In genomic region chr5:66504434-66504747, GRCm38 (mm10) we compare ENCODE assay signal across 15 mouse cellular contexts.
A peak's percentile ranks its signal among the peaks of the same experiment; 100 is the strongest.
DNase-seq lines count a peak whose midpoint lies in the region; ATAC-seq and TF ChIP-seq lines count a peak whose summit lies in the region.
"Had no signal": no experiment of that assay in that cellular context is flagged by ENCODE, and none has a peak within 500 bp of the region (broad histone marks: within the 10 kb centered on the region; RNA-seq: fewer than 3 reads in every experiment).

No protein-coding gene starts in this region.

- peaks cover 14% of the 10 kb centered on the region for H3K4me1 ChIP-seq in forebrain, embryonic 10.5 days
- H3K4me1 ChIP-seq in forebrain, embryonic 13.5 days, result no peaks in the 10 kb centered on the region
- H3K4me1 ChIP-seq in hindbrain, embryonic 10.5 days (replicated peaks), result peaks cover 11% of the 10 kb centered on the region
- no peaks in the 10 kb centered on the region for H3K4me1 ChIP-seq in hindbrain, embryonic 11.5 days (replicated peaks; ENCODE audit: control insufficient read depth, insufficient read depth, low read length)
- peaks cover 25% of the 10 kb centered on the region; the same call in 1 of the 2 replicates for H3K4me1 ChIP-seq in lung, embryonic 14.5 days (ENCODE audit: insufficient read depth)
- peaks cover 11% of the 10 kb centered on the region; the same call in 1 of the 2 replicates for H3K4me1 ChIP-seq in liver, embryonic 15.5 days (replicated peaks)
- H3K4me1 ChIP-seq: forebrain, embryonic 15.5 days had no signal

- H3K27me3 ChIP-seq in forebrain, embryonic 10.5 days (ENCODE audit: poor library complexity, severe bottlenecking), result no peaks in the 10 kb centered on the region
- no peaks in the 10 kb centered on the region for H3K27me3 ChIP-seq in forebrain, embryonic 13.5 days
- H3K27me3 ChIP-seq in hindbrain, embryonic 10.5 days (ENCODE audit: insufficient read depth, poor library complexity, severe bottlenecking), result no peaks in the 10 kb centered on the region
- H3K27me3 ChIP-seq in hindbrain, embryonic 11.5 days (ENCODE audit: control insufficient read depth, insufficient read depth, low read length), result no peaks in the 10 kb centered on the region
- H3K27me3 ChIP-seq in lung, embryonic 14.5 days (ENCODE audit: insufficient read depth, low read length), result no peaks in the 10 kb centered on the region
- H3K27me3 ChIP-seq in liver, embryonic 15.5 days, result no peaks in the 10 kb centered on the region
- H3K27me3 ChIP-seq: embryonic facial prominence, embryonic 13.5 days; forebrain, embryonic 15.5 days had no signal

- no peak for ATAC-seq in forebrain, embryonic 13.5 days
- ATAC-seq in hindbrain, embryonic 11.5 days (ENCODE audit: low FRiP score), result no peak
- peak; percentile 37; the same call in 1 of the 2 replicates for ATAC-seq in lung, embryonic 14.5 days (ENCODE audit: insufficient read depth)
- ATAC-seq in liver, embryonic 15.5 days (ENCODE audit: insufficient read depth), result no peak
- ATAC-seq: forebrain, embryonic 15.5 days had no signal

- no peak overlapping the region for H3K4me3 ChIP-seq in forebrain, embryonic 10.5 days
- H3K4me3 ChIP-seq in forebrain, embryonic 13.5 days, result no peak overlapping the region
- H3K4me3 ChIP-seq in hindbrain, embryonic 10.5 days, result no peak overlapping the region
- H3K4me3 ChIP-seq in hindbrain, embryonic 11.5 days (ENCODE audit: low read depth, low read length), result no peak overlapping the region
- H3K4me3 ChIP-seq in lung, embryonic 14.5 days (ENCODE audit: low read depth, low read length), result no peak overlapping the region
- H3K4me3 ChIP-seq in liver, embryonic 15.5 days (replicated peaks), result no peak overlapping the region
- H3K4me3 ChIP-seq: embryonic facial prominence, embryonic 13.5 days; forebrain, embryonic 15.5 days; left cerebral cortex, adult 2 months; midbrain, embryonic 10.5 days had no signal

- DNase-seq in forebrain, embryonic 10.5 days (ENCODE audit: extremely low spot score, low spot score), result no peak
- no peak for DNase-seq in hindbrain, embryonic 10.5 days (ENCODE audit: low spot score)
- DNase-seq in hindbrain, embryonic 11.5 days (ENCODE audit: low spot score), result no peak
- DNase-seq in lung, embryonic 14.5 days, result no peak
- DNase-seq in lung, postnatal 4 days, result no peak
- no peak for DNase-seq in spleen, postnatal 10 days (ENCODE audit: low spot score in 2 of 2)
- DNase-seq: cerebellum, postnatal 10 days; kidney, postnatal 4 days; thymus, postnatal 14 days had no signal

- H3K4me2 ChIP-seq in forebrain, embryonic 13.5 days, result no peak overlapping the region
- no peak overlapping the region for H3K4me2 ChIP-seq in hindbrain, embryonic 11.5 days (replicated peaks; ENCODE audit: low read depth, low read length)
- peak overlapping the region; percentile 12 for H3K4me2 ChIP-seq in lung, embryonic 14.5 days
- no peak overlapping the region for H3K4me2 ChIP-seq in liver, embryonic 15.5 days
- H3K4me2 ChIP-seq: embryonic facial prominence, embryonic 13.5 days; forebrain, embryonic 15.5 days had no signal

- H3K9me3 ChIP-seq in forebrain, embryonic 10.5 days, result no peaks in the 10 kb centered on the region
- H3K9me3 ChIP-seq in forebrain, embryonic 13.5 days (replicated peaks), result no peaks in the 10 kb centered on the region
- no peaks in the 10 kb centered on the region for H3K9me3 ChIP-seq in hindbrain, embryonic 10.5 days
- no peaks in the 10 kb centered on the region for H3K9me3 ChIP-seq in hindbrain, embryonic 11.5 days (ENCODE audit: control insufficient read depth, low read length)
- H3K9me3 ChIP-seq in lung, embryonic 14.5 days (ENCODE audit: low read depth, low read length), result no peaks in the 10 kb centered on the region
- H3K9me3 ChIP-seq in liver, embryonic 15.5 days (replicated peaks), result no peaks in the 10 kb centered on the region
- H3K9me3 ChIP-seq: embryonic facial prominence, embryonic 13.5 days; forebrain, embryonic 15.5 days; midbrain, embryonic 10.5 days had no signal

- WGBS in forebrain, embryonic 10.5 days, result 87% methylated on average over 6 of the region's 6 CpGs
- WGBS in forebrain, embryonic 13.5 days, result 84% methylated on average over 6 of the region's 6 CpGs
- WGBS in hindbrain, embryonic 10.5 days, result 75% methylated on average over 6 of the region's 6 CpGs
- WGBS in hindbrain, embryonic 11.5 days, result 85% methylated on average over 6 of the region's 6 CpGs
- WGBS in lung, embryonic 14.5 days, result 17% methylated on average over 6 of the region's 6 CpGs
- WGBS in liver, embryonic 15.5 days (ENCODE audit: insufficient replicate concordance), result 50% methylated on average over 6 of the region's 6 CpGs

- H3K36me3 ChIP-seq in forebrain, embryonic 10.5 days (replicated peaks), result no peaks in the 10 kb centered on the region
- H3K36me3 ChIP-seq in forebrain, embryonic 13.5 days (ENCODE audit: poor library complexity, severe bottlenecking), result no peaks in the 10 kb centered on the region
- H3K36me3 ChIP-seq in hindbrain, embryonic 10.5 days, result no peaks in the 10 kb centered on the region
- no peaks in the 10 kb centered on the region for H3K36me3 ChIP-seq in hindbrain, embryonic 11.5 days (ENCODE audit: control insufficient read depth, insufficient read depth, low read length)
- no peaks in the 10 kb centered on the region for H3K36me3 ChIP-seq in lung, embryonic 14.5 days (ENCODE audit: insufficient read depth)
- H3K36me3 ChIP-seq in liver, embryonic 15.5 days (replicated peaks), result no peaks in the 10 kb centered on the region
- H3K36me3 ChIP-seq: embryonic facial prominence, embryonic 13.5 days; forebrain, embryonic 15.5 days; midbrain, embryonic 10.5 days had no signal

- no peak for TF ChIP-seq CTCF in lung, embryonic 14.5 days (IDR thresholded peaks at IDR 0.05; ENCODE audit: low read depth)

- no peak overlapping the region for H3K9ac ChIP-seq in forebrain, embryonic 13.5 days
- H3K9ac ChIP-seq in hindbrain, embryonic 11.5 days (ENCODE audit: low read depth, low read length), result no peak overlapping the region
- H3K9ac ChIP-seq in lung, embryonic 14.5 days, result no peak overlapping the region
- no peak overlapping the region for H3K9ac ChIP-seq in liver, embryonic 15.5 days
- H3K9ac ChIP-seq: forebrain, embryonic 15.5 days had no signal

- H3K27ac ChIP-seq in forebrain, embryonic 10.5 days, result 0 out of 2 replicates have a peak overlapping the region, but pooled peaks have one; percentile 15
- H3K27ac ChIP-seq in forebrain, embryonic 13.5 days, result no peak overlapping the region
- 0 out of 2 replicates have a peak overlapping the region, but pooled peaks have one; percentile 23 for H3K27ac ChIP-seq in hindbrain, embryonic 10.5 days
- no peak overlapping the region for H3K27ac ChIP-seq in hindbrain, embryonic 11.5 days (ENCODE audit: low read depth, low read length)
- peak overlapping the region; percentile 62 for H3K27ac ChIP-seq in lung, embryonic 14.5 days (ENCODE audit: low read depth)
- peak overlapping the region; percentile 24; the same call in 1 of the 2 replicates for H3K27ac ChIP-seq in liver, embryonic 15.5 days (replicated peaks)
- H3K27ac ChIP-seq: embryonic facial prominence, embryonic 13.5 days; forebrain, embryonic 15.5 days; left cerebral cortex, adult 2 months had no signal

Comparison
In these comparisons a context has a peak if more than half of its experiments do, and no peak if none do; other contexts are left out.
1. H3K27ac ChIP-seq: peak in forebrain, embryonic 10.5 days (single experiment), hindbrain, embryonic 10.5 days (single experiment), lung, embryonic 14.5 days (single experiment) and liver, embryonic 15.5 days (single experiment); none in forebrain, embryonic 13.5 days (single experiment) and hindbrain, embryonic 11.5 days (single experiment).